Mouse (Mus musculus): Measurements from ENCODE around the gene Pdzrn3.

Gene Pdzrn3

GRCm38 (mm10) chr6:101269335-101270094 lies 108.2 kb downstream of the Pdzrn3 start:
- no peak for ATAC-seq (ENCODE audit: insufficient number of reproducible peaks, low FRiP score, low TSS enrichment)

- no peak for ATAC-seq (ENCODE audit: insufficient number of reproducible peaks, low FRiP score, low TSS enrichment)
These were observed 109.4 kb downstream of the Pdzrn3 start for GRCm38 (mm10) chr6:101268266-101268665.

- 0 out of 2 replicates have a peak, but pooled peaks have one; percentile 46 for ATAC-seq (ENCODE audit: insufficient number of reproducible peaks, low FRiP score, low TSS enrichment)
These were observed 110.9 kb downstream of the Pdzrn3 start for GRCm38 (mm10) chr6:101266787-101267186.

- no peak for ATAC-seq (ENCODE audit: insufficient number of reproducible peaks, low FRiP score, low TSS enrichment)
These were observed 114.2 kb downstream of the Pdzrn3 start for GRCm38 (mm10) chr6:101263544-101263943.

GRCm38 (mm10) chr6:101261513-101261912 lies 116.2 kb downstream of the Pdzrn3 start:
- ATAC-seq (ENCODE audit: insufficient number of reproducible peaks, low FRiP score, low TSS enrichment): no peak

GRCm38 (mm10) chr6:101259411-101259810 lies 118.3 kb downstream of the Pdzrn3 start:
- no peak for ATAC-seq (ENCODE audit: insufficient number of reproducible peaks, low FRiP score, low TSS enrichment)

GRCm38 (mm10) chr6:101257418-101257817 lies 120.3 kb downstream of the Pdzrn3 start:
- no peak for ATAC-seq (ENCODE audit: insufficient number of reproducible peaks, low FRiP score, low TSS enrichment)

- ATAC-seq (ENCODE audit: insufficient number of reproducible peaks, low FRiP score, low TSS enrichment): no peak
These were observed 123.0 kb downstream of the Pdzrn3 start for GRCm38 (mm10) chr6:101254652-101255051.

GRCm38 (mm10) chr6:101251916-101252603 lies 125.6 kb downstream of the Pdzrn3 start:
- no peak for ATAC-seq (ENCODE audit: insufficient number of reproducible peaks, low FRiP score, low TSS enrichment)

- no peak for ATAC-seq (ENCODE audit: insufficient number of reproducible peaks, low FRiP score, low TSS enrichment)
These were observed 126.5 kb downstream of the Pdzrn3 start for GRCm38 (mm10) chr6:101251160-101251559.

GRCm38 (mm10) chr6:101246137-101246536 lies 131.6 kb downstream of the Pdzrn3 start:
- no peak for ATAC-seq (ENCODE audit: insufficient number of reproducible peaks, low FRiP score, low TSS enrichment)

- no peak for ATAC-seq (ENCODE audit: insufficient number of reproducible peaks, low FRiP score, low TSS enrichment)
These were observed 133.3 kb downstream of the Pdzrn3 start for GRCm38 (mm10) chr6:101244355-101244754.

- ATAC-seq (ENCODE audit: insufficient number of reproducible peaks, low FRiP score, low TSS enrichment): no peak
These were observed 134.4 kb downstream of the Pdzrn3 start for GRCm38 (mm10) chr6:101243189-101243815.

- no peak for ATAC-seq (ENCODE audit: insufficient number of reproducible peaks, low FRiP score, low TSS enrichment)
These were observed 141.0 kb downstream of the Pdzrn3 start for GRCm38 (mm10) chr6:101236641-101237246.

GRCm38 (mm10) chr6:101236230-101236629 lies 141.5 kb downstream of the Pdzrn3 start:
- ATAC-seq (ENCODE audit: insufficient number of reproducible peaks, low FRiP score, low TSS enrichment): no peak

GRCm38 (mm10) chr6:101234349-101234748 lies 143.3 kb downstream of the Pdzrn3 start:
- ATAC-seq (ENCODE audit: insufficient number of reproducible peaks, low FRiP score, low TSS enrichment): no peak

GRCm38 (mm10) chr6:101233680-101234079 lies 144.0 kb downstream of the Pdzrn3 start:
- ATAC-seq (ENCODE audit: insufficient number of reproducible peaks, low FRiP score, low TSS enrichment): no peak; the same call in 1 of the 2 replicates

- no peak for ATAC-seq (ENCODE audit: insufficient number of reproducible peaks, low FRiP score, low TSS enrichment)
These were observed 150.3 kb downstream of the Pdzrn3 start for GRCm38 (mm10) chr6:101227294-101227855.

GRCm38 (mm10) chr6:101220307-101220706 lies 157.4 kb downstream of the Pdzrn3 start:
- no peak for ATAC-seq (ENCODE audit: insufficient number of reproducible peaks, low FRiP score, low TSS enrichment)

GRCm38 (mm10) chr6:101219004-101219403 lies 158.7 kb downstream of the Pdzrn3 start:
- ATAC-seq (ENCODE audit: insufficient number of reproducible peaks, low FRiP score, low TSS enrichment): no peak
